Mouse (Mus musculus) hindbrain, embryonic 16.5 days (tissue): ENCODE results near the gene Nrl. TPM values are rescaled to one million over a fixed set of nuclear protein-coding genes. Genes with fewer than 3 reads are reported as not detected.

ENCODE experiments used
- ATAC-seq: fragments of 200-750 bp; cut with Nextera tagmentation; 2 replicates; pipeline ENCODE4 v1.8.0; 2017; ENCODE audit warnings: moderate TSS enrichment, moderate library complexity
- H3K27ac ChIP-seq: fragments of 300-500 bp; sonication (generic); 2 replicates; pipeline ENCODE4 v1.5.1; 2014; ENCODE audit warnings: low read depth, mild to moderate bottlenecking, control low read depth, low read length, moderate library complexity
- H3K27me3 ChIP-seq: fragments of 300-500 bp; sonication (generic); replicated peaks from 2 replicates; pipeline ENCODE4 v1.6.1; 2014; ENCODE audit warnings: low read length; ENCODE audit not compliant: control insufficient read depth, insufficient read depth
- H3K36me3 ChIP-seq: fragments of 300-500 bp; sonication (generic); 2 replicates; pipeline ENCODE4 v1.6.1; 2014; ENCODE audit warnings: mild to moderate bottlenecking, low read length, moderate library complexity, mixed read lengths; ENCODE audit not compliant: control insufficient read depth, insufficient read depth
- H3K4me1 ChIP-seq: fragments of 300-500 bp; sonication (generic); 2 replicates; pipeline ENCODE4 v1.6.1; 2014; ENCODE audit warnings: low read depth, low read length; ENCODE audit not compliant: control insufficient read depth, insufficient read depth
- H3K4me2 ChIP-seq: fragments of 300-500 bp; sonication (generic); 2 replicates; pipeline ENCODE4 v1.6.1; 2014; ENCODE audit warnings: mild to moderate bottlenecking, low read length, control low read depth, moderate library complexity
- H3K4me3 ChIP-seq: fragments of 300-500 bp; sonication (generic); 2 replicates; pipeline ENCODE4 v1.5.1; 2014; ENCODE audit warnings: mild to moderate bottlenecking, low read length, control low read depth, moderate library complexity
- H3K9ac ChIP-seq: fragments of 300-500 bp; sonication (generic); 2 replicates; pipeline ENCODE4 v1.6.1; 2014; ENCODE audit warnings: low read depth, mild to moderate bottlenecking, control low read depth, low read length, moderate library complexity
- H3K9me3 ChIP-seq: fragments of 300-500 bp; sonication (generic); 2 replicates; pipeline ENCODE4 v1.6.1; 2014; ENCODE audit warnings: mild to moderate bottlenecking, low read length, moderate library complexity; ENCODE audit not compliant: control insufficient read depth
- WGBS: fragments of 180-500 bp; shearing (Covaris S2); extraction: QIAGEN DNeasy Blood & Tissue Kit; methylation state at CpG from one replicate; pipeline ENCODE4 v1.1.7; 2014; 5-methylcytosine and 5-hydroxymethylcytosine counted together
- polyA plus RNA-seq: library from polyadenylated mRNA; unstranded; fragments of >200 nt; fragmentation: Nextera tagmentation; extraction: Ambion mirVana; gene quantifications from 2 replicates; pipeline ENCODE4 v1.2.1, GENCODE M21; 2015

The Nrl gene
- polyA plus RNA-seq: 0.15 and 0.23 TPM in 2 replicates

GRCm38 (mm10) chr14:55524785-55525184 lies at the start of gene Nrl:
Gene Nrl (minus strand): TSS chr14:55524981.
- Histone ChIP-seq H3K27ac (no peak within 1 kb of the TSS), H3K36me3 (no peaks in the 10 kb centered on the region), H3K9me3 (no peaks in the 10 kb centered on the region), H3K4me2 (no peak within 1 kb of the TSS), H3K4me3 (no peak within 1 kb of the TSS), H3K9ac (no peak within 1 kb of the TSS), H3K4me1 (peaks cover 7% of the 10 kb centered on the region), H3K27me3 (0 out of 2 replicates have a peak, but pooled peaks cover 3% of the 10 kb centered on the region)
- WGBS: 54% methylated on average over 8 of the region's 8 CpGs
- no peak for ATAC-seq

- H3K27me3 ChIP-seq: no peaks in the 10 kb centered on the region
- ATAC-seq: no peak
- H3K9ac ChIP-seq: no peak overlapping the region
- peaks cover 9% of the 10 kb centered on the region for H3K36me3 ChIP-seq
- no peak overlapping the region for H3K4me2 ChIP-seq
- H3K9me3 ChIP-seq: no peaks in the 10 kb centered on the region
- no peaks in the 10 kb centered on the region for H3K4me1 ChIP-seq
- H3K4me3 ChIP-seq: no peak overlapping the region
- H3K27ac ChIP-seq: no peak overlapping the region
Observed at GRCm38 (mm10) chr14:55571760-55572159, 47.0 kb upstream of the Nrl start.

GRCm38 (mm10) chr14:55570588-55570987 lies 45.8 kb upstream of the Nrl start:
- ATAC-seq: no peak
- no peak overlapping the region for H3K4me2 ChIP-seq
- 89% methylated on average over 2 of the region's 2 CpGs for WGBS
- H3K9ac ChIP-seq: no peak overlapping the region
- no peak overlapping the region for H3K4me3 ChIP-seq
- no peaks in the 10 kb centered on the region for H3K4me1 ChIP-seq
- peaks cover 20% of the 10 kb centered on the region for H3K36me3 ChIP-seq
- H3K27ac ChIP-seq: no peak overlapping the region
- no peaks in the 10 kb centered on the region for H3K9me3 ChIP-seq
- no peaks in the 10 kb centered on the region for H3K27me3 ChIP-seq

GRCm38 (mm10) chr14:55567496-55567895 lies 42.7 kb upstream of the Nrl start:
- Histone ChIP-seq H3K4me3 (no peak overlapping the region), H3K27me3 (no peaks in the 10 kb centered on the region), H3K4me1 (no peaks in the 10 kb centered on the region), H3K9me3 (no peaks in the 10 kb centered on the region), H3K4me2 (no peak overlapping the region), H3K27ac (no peak overlapping the region), H3K9ac (no peak overlapping the region), H3K36me3 (peaks cover 30% of the 10 kb centered on the region)
- no peak for ATAC-seq
- WGBS: 86% methylated on average over 3 of the region's 3 CpGs

- Histone ChIP-seq H3K9me3 (no peaks in the 10 kb centered on the region), H3K9ac (no peak overlapping the region), H3K27ac (no peak overlapping the region), H3K4me2 (no peak overlapping the region), H3K4me1 (peaks cover 13% of the 10 kb centered on the region), H3K4me3 (no peak overlapping the region), H3K27me3 (no peaks in the 10 kb centered on the region), H3K36me3 (peaks cover 30% of the 10 kb centered on the region)
- ATAC-seq: no peak
- WGBS: 83% methylated on average over 3 of the region's 3 CpGs
Observed at GRCm38 (mm10) chr14:55565748-55566147, 41.0 kb upstream of the Nrl start.

- Histone ChIP-seq H3K9ac (no peak overlapping the region), H3K4me2 (no peak overlapping the region), H3K4me3 (no peak overlapping the region), H3K9me3 (no peaks in the 10 kb centered on the region), H3K36me3 (peaks cover 24% of the 10 kb centered on the region), H3K27me3 (no peaks in the 10 kb centered on the region), H3K4me1 (peaks cover 15% of the 10 kb centered on the region), H3K27ac (no peak overlapping the region)
- 93% methylated on average over 11 of the region's 11 CpGs for WGBS
- ATAC-seq: no peak
Observed at GRCm38 (mm10) chr14:55563249-55563648, 38.5 kb upstream of the Nrl start.

GRCm38 (mm10) chr14:55561860-55562259 lies 37.1 kb upstream of the Nrl start:
- no peak overlapping the region; the same call in 1 of the 2 replicates for H3K4me2 ChIP-seq
- H3K4me3 ChIP-seq: no peak overlapping the region
- peaks cover 22% of the 10 kb centered on the region for H3K36me3 ChIP-seq
- no peak overlapping the region for H3K27ac ChIP-seq
- no peak overlapping the region for H3K9ac ChIP-seq
- 87% methylated on average over 10 of the region's 10 CpGs for WGBS
- no peaks in the 10 kb centered on the region for H3K27me3 ChIP-seq
- no peaks in the 10 kb centered on the region for H3K9me3 ChIP-seq
- H3K4me1 ChIP-seq: peaks cover 15% of the 10 kb centered on the region
- no peak for ATAC-seq

- Histone ChIP-seq H3K36me3 (peaks cover 8% of the 10 kb centered on the region), H3K4me1 (peaks cover 15% of the 10 kb centered on the region), H3K9me3 (no peaks in the 10 kb centered on the region), H3K4me2 (peak within 1 kb of the TSS; percentile 87), H3K4me3 (peak within 1 kb of the TSS; percentile 67), H3K27me3 (no peaks in the 10 kb centered on the region), H3K27ac (peak within 1 kb of the TSS; percentile 98), H3K9ac (peak within 1 kb of the TSS; percentile 88)
- under 1% methylated on average over 47 of the region's 51 CpGs for WGBS
- ATAC-seq: peak; percentile 96
Observed at GRCm38 (mm10) chr14:55560202-55561073, 35.7 kb upstream of the Nrl start, which contains the start of gene A730061H03Rik. Gene A730061H03Rik (minus strand): TSS chr14:55560406.

GRCm38 (mm10) chr14:55559799-55560201 lies 35.0 kb upstream of the Nrl start, which contains the start of gene Dcaf11:
Gene Dcaf11 (plus strand): TSS chr14:55560006.
- under 1% methylated on average over 27 of the region's 27 CpGs for WGBS
- Histone ChIP-seq H3K9me3 (no peaks in the 10 kb centered on the region), H3K36me3 (peaks cover 5% of the 10 kb centered on the region), H3K27me3 (no peaks in the 10 kb centered on the region), H3K4me3 (peak within 1 kb of the TSS; percentile 67), H3K9ac (peak within 1 kb of the TSS; percentile 88), H3K4me2 (peak within 1 kb of the TSS; percentile 87), H3K27ac (peak within 1 kb of the TSS; percentile 98), H3K4me1 (peaks cover 15% of the 10 kb centered on the region)
- peak; percentile 76 for ATAC-seq
